Mouse (Mus musculus): ENCODE measurements around the gene Tnfaip8l3. TPM values are rescaled to one million over a fixed set of nuclear protein-coding genes. Genes with fewer than 3 reads are reported as not detected.

The Tnfaip8l3 gene
- 0.04 TPM in 1 of 2 replicates, not detected in the other for polyA plus RNA-seq (2014; fragmentation: Nextera tagmentation; extraction: Ambion mirVana)

GRCm38 (mm10) chr9:54068032-54068649 is at the start of gene Tnfaip8l3:
Tnfaip8l3 (minus strand) TSS chr9:54068388.
- H3K27ac ChIP-seq (replicated peaks; ENCODE audit: low read depth, low read length) = no peak within 1 kb of the TSS
- DNase-seq (ENCODE audit: low spot score) (peak; percentile 52), ATAC-seq (replicated peaks; ENCODE audit: insufficient number of reproducible peaks, low FRiP score, low TSS enrichment, low read depth) (peak; percentile 84)
- H3K36me3 ChIP-seq (replicated peaks; ENCODE audit: control insufficient read depth, insufficient read depth, low read depth, low read length) = no peaks in the 10 kb centered on the region
- peak within 1 kb of the TSS; percentile 97 for H3K4me2 ChIP-seq (ENCODE audit: low read depth, low read length)
- H3K27me3 ChIP-seq (ENCODE audit: control insufficient read depth, insufficient read depth, low read length) = peaks cover 10% of the 10 kb centered on the region
- peak within 1 kb of the TSS; percentile 65 for H3K9ac ChIP-seq (replicated peaks; ENCODE audit: low read length)
- WGBS = under 1% methylated on average over 23 of the region's 35 CpGs
- H3K9me3 ChIP-seq (replicated peaks; ENCODE audit: control insufficient read depth, low read length) = no peaks in the 10 kb centered on the region
- H3K4me3 ChIP-seq (ENCODE audit: low read depth, low read length) = peak within 1 kb of the TSS; percentile 51
- H3K4me1 ChIP-seq (ENCODE audit: control insufficient read depth, insufficient read depth, low read length) = no peaks in the 10 kb centered on the region

GRCm38 (mm10) chr9:54112726-54113125 is 44.5 kb upstream of the Tnfaip8l3 start:
- H3K9ac ChIP-seq (replicated peaks; ENCODE audit: low read length) = no peak overlapping the region
- H3K9me3 ChIP-seq (replicated peaks; ENCODE audit: control insufficient read depth, low read length) = no peaks in the 10 kb centered on the region
- no peaks in the 10 kb centered on the region for H3K36me3 ChIP-seq (replicated peaks; ENCODE audit: control insufficient read depth, insufficient read depth, low read depth, low read length)
- H3K27ac ChIP-seq (replicated peaks; ENCODE audit: low read depth, low read length) = no peak overlapping the region
- no peaks in the 10 kb centered on the region for H3K27me3 ChIP-seq (ENCODE audit: control insufficient read depth, insufficient read depth, low read length)
- DNase-seq (ENCODE audit: low spot score) (peak; percentile 42), ATAC-seq (replicated peaks; ENCODE audit: insufficient number of reproducible peaks, low FRiP score, low TSS enrichment, low read depth) (no peak)
- no peak overlapping the region for H3K4me2 ChIP-seq (ENCODE audit: low read depth, low read length)
- no peaks in the 10 kb centered on the region for H3K4me1 ChIP-seq (ENCODE audit: control insufficient read depth, insufficient read depth, low read length)
- H3K4me3 ChIP-seq (ENCODE audit: low read depth, low read length) = no peak overlapping the region

DNA sequence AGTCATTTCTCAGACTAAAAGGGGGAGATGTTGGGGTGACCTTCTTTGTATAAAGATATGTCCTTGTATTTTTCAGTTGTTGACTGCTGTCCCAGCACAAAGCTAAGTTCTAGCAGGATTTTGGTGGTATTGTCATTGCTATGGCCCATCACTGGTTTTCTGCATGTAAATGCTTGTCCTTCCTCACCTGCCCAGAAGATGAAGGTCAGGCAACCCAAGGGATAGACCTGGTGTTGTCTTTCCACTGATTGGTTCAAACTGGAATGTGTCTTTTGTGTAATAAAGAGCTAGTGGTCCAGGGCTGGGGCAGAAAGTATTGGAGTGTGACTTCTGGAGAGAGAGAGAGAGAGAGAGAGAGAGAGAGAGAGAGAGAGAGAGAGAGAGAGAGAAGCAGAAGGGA is 30.4 kb upstream of the Tnfaip8l3 start:
- no peak for DNase-seq (ENCODE audit: low spot score)
- H3K36me3 ChIP-seq (replicated peaks; ENCODE audit: control insufficient read depth, insufficient read depth, low read depth, low read length) = no peaks in the 10 kb centered on the region
- H3K27ac ChIP-seq (replicated peaks; ENCODE audit: low read depth, low read length) = no peak overlapping the region

GRCm38 (mm10) chr9:54097091-54097490 is 28.9 kb upstream of the Tnfaip8l3 start:
- Histone ChIP-seq H3K27ac (replicated peaks; ENCODE audit: low read depth, low read length) (no peak overlapping the region), H3K4me3 (ENCODE audit: low read depth, low read length) (no peak overlapping the region), H3K9ac (replicated peaks; ENCODE audit: low read length) (no peak overlapping the region), H3K4me1 (ENCODE audit: control insufficient read depth, insufficient read depth, low read length) (no peaks in the 10 kb centered on the region), H3K9me3 (replicated peaks; ENCODE audit: control insufficient read depth, low read length) (no peaks in the 10 kb centered on the region), H3K36me3 (replicated peaks; ENCODE audit: control insufficient read depth, insufficient read depth, low read depth, low read length) (no peaks in the 10 kb centered on the region), H3K27me3 (ENCODE audit: control insufficient read depth, insufficient read depth, low read length) (no peaks in the 10 kb centered on the region), H3K4me2 (ENCODE audit: low read depth, low read length) (no peak overlapping the region)
- ATAC-seq (replicated peaks; ENCODE audit: insufficient number of reproducible peaks, low FRiP score, low TSS enrichment, low read depth) (no peak), DNase-seq (ENCODE audit: low spot score) (no peak)
- WGBS = 84% methylated on average over 6 of the region's 6 CpGs

More for the DNA sequence above, 30.4 kb upstream of the Tnfaip8l3 start:
- no peak for ATAC-seq (replicated peaks; ENCODE audit: insufficient number of reproducible peaks, low FRiP score, low TSS enrichment, low read depth)
- no peaks in the 10 kb centered on the region for H3K4me1 ChIP-seq (ENCODE audit: control insufficient read depth, insufficient read depth, low read length)
- H3K27me3 ChIP-seq (ENCODE audit: control insufficient read depth, insufficient read depth, low read length) = no peaks in the 10 kb centered on the region
- H3K9me3 ChIP-seq (replicated peaks; ENCODE audit: control insufficient read depth, low read length) = no peaks in the 10 kb centered on the region
- H3K9ac ChIP-seq (replicated peaks; ENCODE audit: low read length) = no peak overlapping the region
- H3K4me3 ChIP-seq (ENCODE audit: low read depth, low read length) = no peak overlapping the region
- H3K4me2 ChIP-seq (ENCODE audit: low read depth, low read length) = no peak overlapping the region

- WGBS = 81% methylated on average over 3 of the region's 3 CpGs
- no peak for DNase-seq (ENCODE audit: low spot score)
- Histone ChIP-seq H3K27ac (replicated peaks; ENCODE audit: low read depth, low read length) (no peak overlapping the region), H3K27me3 (ENCODE audit: control insufficient read depth, insufficient read depth, low read length) (no peaks in the 10 kb centered on the region), H3K9ac (replicated peaks; ENCODE audit: low read length) (no peak overlapping the region), H3K4me2 (ENCODE audit: low read depth, low read length) (no peak overlapping the region), H3K4me1 (ENCODE audit: control insufficient read depth, insufficient read depth, low read length) (no peaks in the 10 kb centered on the region), H3K4me3 (ENCODE audit: low read depth, low read length) (no peak overlapping the region), H3K9me3 (replicated peaks; ENCODE audit: control insufficient read depth, low read length) (no peaks in the 10 kb centered on the region), H3K36me3 (replicated peaks; ENCODE audit: control insufficient read depth, insufficient read depth, low read depth, low read length) (no peaks in the 10 kb centered on the region)
- ATAC-seq (replicated peaks; ENCODE audit: insufficient number of reproducible peaks, low FRiP score, low TSS enrichment, low read depth) = no peak
Measured at GRCm38 (mm10) chr9:54084245-54084644, 16.1 kb upstream of the Tnfaip8l3 start.

- no peaks in the 10 kb centered on the region for H3K4me1 ChIP-seq (ENCODE audit: control insufficient read depth, insufficient read depth, low read length)
- WGBS = 89% methylated on average over 2 of the region's 2 CpGs
- no peak for DNase-seq (ENCODE audit: low spot score)
- ATAC-seq (replicated peaks; ENCODE audit: insufficient number of reproducible peaks, low FRiP score, low TSS enrichment, low read depth) = no peak
- no peaks in the 10 kb centered on the region for H3K9me3 ChIP-seq (replicated peaks; ENCODE audit: control insufficient read depth, low read length)
- H3K9ac ChIP-seq (replicated peaks; ENCODE audit: low read length) = no peak overlapping the region
- no peaks in the 10 kb centered on the region for H3K36me3 ChIP-seq (replicated peaks; ENCODE audit: control insufficient read depth, insufficient read depth, low read depth, low read length)
- H3K4me3 ChIP-seq (ENCODE audit: low read depth, low read length) = no peak overlapping the region
- no peak overlapping the region for H3K4me2 ChIP-seq (ENCODE audit: low read depth, low read length)
- no peak overlapping the region for H3K27ac ChIP-seq (replicated peaks; ENCODE audit: low read depth, low read length)
- no peaks in the 10 kb centered on the region for H3K27me3 ChIP-seq (ENCODE audit: control insufficient read depth, insufficient read depth, low read length)
Measured at GRCm38 (mm10) chr9:54077740-54078139, 9.6 kb upstream of the Tnfaip8l3 start.

DNA sequence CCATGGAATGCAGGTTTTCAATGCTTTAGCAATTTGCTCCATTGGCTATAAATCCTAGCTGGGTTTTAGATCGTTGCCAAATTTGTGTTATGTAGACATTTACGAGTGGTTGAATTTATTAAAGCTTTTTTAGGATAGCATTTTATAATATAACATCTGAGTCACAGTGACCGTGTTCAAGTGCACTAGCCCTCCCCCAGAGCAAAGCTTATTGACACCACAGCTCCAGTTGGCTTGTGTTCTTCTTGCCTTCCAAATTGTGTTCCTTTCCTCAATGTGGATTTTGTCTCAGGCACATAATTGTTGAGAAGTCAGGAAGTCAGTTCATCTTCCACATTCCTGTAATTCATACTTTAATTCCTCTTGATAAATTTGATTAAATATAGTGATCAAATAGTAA is 6.7 kb upstream of the Tnfaip8l3 start:
- H3K27ac ChIP-seq (replicated peaks; ENCODE audit: low read depth, low read length) = no peak overlapping the region
- no peak for DNase-seq (ENCODE audit: low spot score)
- 90% methylated on average over 3 of the region's 3 CpGs for WGBS

GRCm38 (mm10) chr9:54073688-54074087 is 5.5 kb upstream of the Tnfaip8l3 start:
- 77% methylated on average over 4 of the region's 4 CpGs for WGBS
- Histone ChIP-seq H3K4me3 (ENCODE audit: low read depth, low read length) (no peak overlapping the region), H3K9ac (replicated peaks; ENCODE audit: low read length) (no peak overlapping the region), H3K9me3 (replicated peaks; ENCODE audit: control insufficient read depth, low read length) (no peaks in the 10 kb centered on the region), H3K4me2 (ENCODE audit: low read depth, low read length) (no peak overlapping the region), H3K36me3 (replicated peaks; ENCODE audit: control insufficient read depth, insufficient read depth, low read depth, low read length) (no peaks in the 10 kb centered on the region), H3K27me3 (ENCODE audit: control insufficient read depth, insufficient read depth, low read length) (peaks cover 5% of the 10 kb centered on the region; the same call in 1 of the 2 replicates), H3K4me1 (ENCODE audit: control insufficient read depth, insufficient read depth, low read length) (no peaks in the 10 kb centered on the region), H3K27ac (replicated peaks; ENCODE audit: low read depth, low read length) (no peak overlapping the region)
- DNase-seq (ENCODE audit: low spot score) (no peak), ATAC-seq (replicated peaks; ENCODE audit: insufficient number of reproducible peaks, low FRiP score, low TSS enrichment, low read depth) (no peak)

More for the DNA sequence above, 6.7 kb upstream of the Tnfaip8l3 start:
- H3K9me3 ChIP-seq (replicated peaks; ENCODE audit: control insufficient read depth, low read length) = no peaks in the 10 kb centered on the region
- H3K36me3 ChIP-seq (replicated peaks; ENCODE audit: control insufficient read depth, insufficient read depth, low read depth, low read length) = no peaks in the 10 kb centered on the region
- no peak for ATAC-seq (replicated peaks; ENCODE audit: insufficient number of reproducible peaks, low FRiP score, low TSS enrichment, low read depth)
- no peaks in the 10 kb centered on the region for H3K27me3 ChIP-seq (ENCODE audit: control insufficient read depth, insufficient read depth, low read length)
- H3K4me1 ChIP-seq (ENCODE audit: control insufficient read depth, insufficient read depth, low read length) = no peaks in the 10 kb centered on the region
- no peak overlapping the region for H3K9ac ChIP-seq (replicated peaks; ENCODE audit: low read length)
- H3K4me3 ChIP-seq (ENCODE audit: low read depth, low read length) = no peak overlapping the region
- no peak overlapping the region for H3K4me2 ChIP-seq (ENCODE audit: low read depth, low read length)
